Mouse (Mus musculus) myocyte (in vitro differentiated cells): ENCODE measurements around the gene Tmem82. TPM values are rescaled to one million over a fixed set of nuclear protein-coding genes. Genes with fewer than 3 reads are reported as not detected.

Experiments used
- H3K27me3 ChIP-seq: one replicate; pipeline ENCODE4 v1.6.1; 2011; ENCODE audit not compliant: control insufficient read depth, insufficient read depth, insufficient read length
- H3K36me3 ChIP-seq: one replicate; pipeline ENCODE4 v1.6.1; 2011; ENCODE audit not compliant: control insufficient read depth, insufficient read depth
- H3K4me2 ChIP-seq: one replicate; pipeline ENCODE4 v1.6.1; 2011; ENCODE audit warnings: low read depth, control low read depth
- H3K4me3 ChIP-seq: one replicate; pipeline ENCODE4 v1.5.1; 2011; ENCODE audit warnings: mild to moderate bottlenecking, control low read depth, moderate library complexity
- H3K79me2 ChIP-seq: one replicate; pipeline ENCODE4 v1.6.1; 2011; ENCODE audit not compliant: control insufficient read depth, insufficient read depth
- H3ac ChIP-seq: one replicate; pipeline ENCODE4 v1.6.1; 2011; ENCODE audit not compliant: control insufficient read depth, insufficient read length
- CEBPB ChIP-seq: IDR thresholded peaks from 2 replicates; pipeline ENCODE4 v1.6.1; 2011; ENCODE audit warnings: mild to moderate bottlenecking, moderate library complexity; ENCODE audit not compliant: poor library complexity, insufficient read depth, severe bottlenecking
- E2F4 ChIP-seq: IDR thresholded peaks from one replicate; pipeline ENCODE4 v1.6.1; 2011; ENCODE audit warnings: mild to moderate bottlenecking, control low read depth, moderate library complexity; ENCODE audit not compliant: insufficient read depth
- MAX ChIP-seq: IDR thresholded peaks from one replicate; pipeline ENCODE4 v1.6.1; 2011; ENCODE audit warnings: low read depth, mild to moderate bottlenecking, control low read depth
- MYOD1 ChIP-seq, 3 experiments: IDR thresholded peaks; one replicate each; pipeline ENCODE4 v1.6.1; 2011; ENCODE audit warnings: control low read depth in 2 of 3, low read depth in 2 of 3, mild to moderate bottlenecking in 2 of 3, moderate library complexity in 1 of 3; ENCODE audit not compliant: insufficient read length in 2 of 3, control insufficient read depth in 1 of 3
- MYOG ChIP-seq, 3 experiments: IDR thresholded peaks; one replicate each; pipeline ENCODE4 v1.6.1; 2011; ENCODE audit warnings: control low read depth in 2 of 3, low read depth in 2 of 3, mild to moderate bottlenecking in 2 of 3; ENCODE audit not compliant: insufficient read length in 2 of 3, control insufficient read depth in 1 of 3, insufficient read depth in 1 of 3
- POLR2A ChIP-seq: IDR thresholded peaks from one replicate; pipeline ENCODE4 v1.6.1; 2011; ENCODE audit warnings: low read depth, mild to moderate bottlenecking, control low read depth, moderate library complexity; ENCODE audit not compliant: insufficient read length
- POLR2AphosphoS2 ChIP-seq: IDR thresholded peaks from one replicate; pipeline ENCODE4 v1.6.1; 2011; ENCODE audit warnings: low read depth, control low read depth; ENCODE audit not compliant: insufficient read length
- REST ChIP-seq: IDR thresholded peaks from one replicate; pipeline ENCODE4 v1.6.1; 2011; ENCODE audit warnings: mild to moderate bottlenecking, control low read depth, moderate library complexity; ENCODE audit not compliant: insufficient read depth, insufficient read length
- SRF ChIP-seq: IDR thresholded peaks from one replicate; pipeline ENCODE4 v1.6.1; 2011; ENCODE audit warnings: low read depth; ENCODE audit not compliant: control insufficient read depth, insufficient read length
- TCF12 ChIP-seq: IDR thresholded peaks from one replicate; pipeline ENCODE4 v1.6.1; 2011; ENCODE audit warnings: mild to moderate bottlenecking, control low read depth; ENCODE audit not compliant: poor library complexity, insufficient read depth, severe bottlenecking
- TCF3 ChIP-seq: IDR thresholded peaks from one replicate; pipeline ENCODE4 v1.6.1; 2011; ENCODE audit warnings: low read depth, control low read depth; ENCODE audit not compliant: insufficient read length
- USF1 ChIP-seq: IDR thresholded peaks from one replicate; pipeline ENCODE4 v1.6.1; 2011; ENCODE audit warnings: low read depth, mild to moderate bottlenecking, control low read depth, moderate library complexity
- polyA plus RNA-seq: library from polyadenylated mRNA; unstranded; fragments of >200 nt; fragmentation: generic; extraction: Trizol; gene quantifications from one replicate; pipeline ENCODE4 v1.2.1, GENCODE M21; 2012; ENCODE audit warnings: missing spikeins

Gene Tmem82
- polyA plus RNA-seq, 1 experiment: 0.02 TPM

- Histone ChIP-seq H3K27me3 (no peaks in the 10 kb centered on the region), H3K36me3 (no peaks in the 10 kb centered on the region), H3K79me2 (no peaks in the 10 kb centered on the region), H3ac (no peak overlapping the region), H3K4me2 (no peak overlapping the region), H3K4me3 (no peak overlapping the region)
- TF ChIP-seq E2F4: no peak
- TF ChIP-seq REST: no peak
- TF ChIP-seq SRF: no peak
- no peak for TF ChIP-seq USF1
- TF ChIP-seq MAX: no peak
- TF ChIP-seq TCF12: no peak
- no peak for TF ChIP-seq MYOG (IDR thresholded peaks at IDR 0.05; ENCODE audit: control insufficient read depth in 1 of 3, insufficient read depth in 1 of 3, insufficient read length in 2 of 3, low read depth in 2 of 3)
- no peak for TF ChIP-seq MYOD1 (IDR thresholded peaks at IDR 0.05; ENCODE audit: control insufficient read depth in 1 of 3, insufficient read length in 2 of 3, low read depth in 2 of 3)
- no peak for TF ChIP-seq POLR2A
- no peak for TF ChIP-seq CEBPB
- no peak for TF ChIP-seq TCF3
- no peak for TF ChIP-seq POLR2AphosphoS2
These were observed 12.8 kb upstream of the Tmem82 start for GRCm38 (mm10) chr4:141631250-141631649.

- no peak overlapping the region for H3K4me3 ChIP-seq
- H3K4me2 ChIP-seq: no peak overlapping the region
- no peaks in the 10 kb centered on the region for H3K27me3 ChIP-seq
- no peaks in the 10 kb centered on the region for H3K36me3 ChIP-seq
- H3ac ChIP-seq: no peak overlapping the region
- TF ChIP-seq POLR2A (no peak), REST (no peak), E2F4 (no peak), TCF3 (no peak), CEBPB (no peak), MYOD1 (IDR thresholded peaks at IDR 0.05; ENCODE audit: control insufficient read depth in 1 of 3, insufficient read length in 2 of 3, low read depth in 2 of 3) (no peak), MAX (no peak), POLR2AphosphoS2 (no peak), TCF12 (no peak), MYOG (IDR thresholded peaks at IDR 0.05; ENCODE audit: control insufficient read depth in 1 of 3, insufficient read depth in 1 of 3, insufficient read length in 2 of 3, low read depth in 2 of 3) (no peak), USF1 (no peak), SRF (no peak)
- no peaks in the 10 kb centered on the region for H3K79me2 ChIP-seq
These were observed 11.6 kb upstream of the Tmem82 start for GRCm38 (mm10) chr4:141630021-141630420.

DNA sequence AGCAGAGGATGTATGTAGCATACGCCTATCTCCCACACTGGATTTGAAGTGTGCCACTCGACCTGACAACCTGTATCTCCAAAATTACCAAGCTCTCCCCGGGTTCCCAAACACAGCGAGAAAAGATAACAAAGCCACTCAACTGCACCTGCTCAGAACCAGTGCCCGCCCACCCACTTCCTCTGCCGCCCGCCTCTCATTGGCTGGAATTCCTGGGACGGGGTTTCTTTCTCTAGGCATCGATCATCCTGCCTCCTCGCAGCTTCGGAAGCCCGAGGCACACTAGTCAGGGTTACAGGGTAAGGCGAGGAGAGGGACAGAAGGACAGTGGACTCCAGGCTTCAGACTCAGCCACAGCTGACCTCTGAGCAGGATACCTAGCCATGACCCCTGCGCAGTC lies 10.2 kb upstream of the Tmem82 start:
- Histone ChIP-seq H3K36me3 (no peaks in the 10 kb centered on the region), H3K4me3 (no peak overlapping the region), H3ac (no peak overlapping the region), H3K4me2 (no peak overlapping the region), H3K27me3 (no peaks in the 10 kb centered on the region), H3K79me2 (no peaks in the 10 kb centered on the region)
- TF ChIP-seq TCF3: no peak
- TF ChIP-seq SRF: no peak
- TF ChIP-seq USF1: no peak

- Histone ChIP-seq H3K27me3 (no peaks in the 10 kb centered on the region), H3ac (no peak overlapping the region), H3K4me3 (no peak overlapping the region), H3K36me3 (no peaks in the 10 kb centered on the region), H3K4me2 (no peak overlapping the region), H3K79me2 (no peaks in the 10 kb centered on the region)
- TF ChIP-seq TCF12 (no peak), E2F4 (no peak)
These were observed 9.1 kb upstream of the Tmem82 start for GRCm38 (mm10) chr4:141627502-141627901.

DNA sequence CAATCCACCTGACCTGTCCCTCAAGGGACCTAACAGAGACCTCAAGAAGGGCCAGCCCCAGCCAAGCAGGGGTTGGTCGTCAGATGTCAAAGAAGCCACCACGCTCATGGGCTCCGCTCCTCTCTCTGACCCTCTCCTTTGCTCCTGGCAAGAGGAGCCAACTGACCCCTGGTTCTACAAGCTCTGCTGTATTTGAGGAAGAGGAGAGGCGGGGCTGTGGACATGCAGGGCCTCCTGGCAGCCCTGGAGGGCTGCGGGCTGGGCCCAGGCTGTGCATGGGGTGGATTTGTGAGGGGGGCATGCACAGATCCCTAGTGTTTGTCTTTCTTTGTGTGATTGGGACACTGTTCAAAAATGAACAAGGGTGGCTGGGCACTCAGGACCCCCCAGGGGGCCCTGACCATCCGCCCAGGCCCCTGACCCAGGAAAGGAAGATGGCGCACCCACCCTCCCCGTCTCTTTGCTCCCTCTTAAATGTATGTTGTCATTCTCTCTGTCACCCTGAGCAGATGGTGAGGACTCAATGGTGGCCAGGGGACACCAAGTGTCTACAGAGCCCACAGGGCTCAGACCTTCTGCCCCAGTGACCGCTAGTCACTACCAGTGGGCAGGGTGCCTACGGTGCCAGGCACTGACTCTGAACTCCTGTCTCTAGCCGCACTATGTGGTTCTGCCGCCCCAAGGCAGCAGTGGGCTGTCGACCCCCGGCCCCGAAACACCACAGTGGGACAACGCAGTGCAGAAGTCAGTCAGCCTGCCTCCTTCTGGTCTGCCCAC lies 7.5 kb upstream of the Tmem82 start:
- Histone ChIP-seq H3K36me3 (no peaks in the 10 kb centered on the region), H3K79me2 (no peaks in the 10 kb centered on the region), H3K4me3 (no peak overlapping the region), H3K4me2 (no peak overlapping the region), H3K27me3 (no peaks in the 10 kb centered on the region), H3ac (no peak overlapping the region)
- TF ChIP-seq MAX: no peak
- no peak for TF ChIP-seq POLR2AphosphoS2
- no peak for TF ChIP-seq TCF12
- TF ChIP-seq SRF: no peak
- no peak for TF ChIP-seq POLR2A
- TF ChIP-seq MYOD1 (IDR thresholded peaks at IDR 0.05; ENCODE audit: control insufficient read depth in 1 of 3, insufficient read length in 2 of 3, low read depth in 2 of 3): no peak
- TF ChIP-seq USF1: no peak
- no peak for TF ChIP-seq TCF3
- no peak for TF ChIP-seq CEBPB
- TF ChIP-seq E2F4: no peak
- TF ChIP-seq MYOG (IDR thresholded peaks at IDR 0.05; ENCODE audit: control insufficient read depth in 1 of 3, insufficient read depth in 1 of 3, insufficient read length in 2 of 3, low read depth in 2 of 3): no peak
- no peak for TF ChIP-seq REST
